Mouse (Mus musculus) midbrain, embryonic 16.5 days (tissue): ENCODE results near the gene Nf1. TPM values are rescaled to one million over a fixed set of nuclear protein-coding genes. Genes with fewer than 3 reads are reported as not detected.

Source experiments
- ATAC-seq: fragments of 200-750 bp; cut with Nextera tagmentation; 2 replicates; pipeline ENCODE4 v1.8.0; 2017; ENCODE audit warnings: moderate TSS enrichment
- H3K27ac ChIP-seq: fragments of 300-500 bp; sonication (generic); 2 replicates; pipeline ENCODE4 v1.5.1; 2014; ENCODE audit warnings: mild to moderate bottlenecking, low read length, mixed read lengths
- H3K27me3 ChIP-seq: fragments of 300-500 bp; sonication (generic); 2 replicates; pipeline ENCODE4 v1.6.1; 2014; ENCODE audit warnings: low read depth, low read length, mixed read lengths; ENCODE audit not compliant: control insufficient read depth, insufficient read depth
- H3K36me3 ChIP-seq: fragments of 300-500 bp; sonication (generic); 2 replicates; pipeline ENCODE4 v1.6.1; 2014; ENCODE audit warnings: mild to moderate bottlenecking, low read length, moderate library complexity, mixed read lengths; ENCODE audit not compliant: control insufficient read depth, insufficient read depth
- H3K4me1 ChIP-seq: fragments of 300-500 bp; sonication (generic); 2 replicates; pipeline ENCODE4 v1.6.1; 2014; ENCODE audit warnings: mild to moderate bottlenecking, low read length, mixed read lengths; ENCODE audit not compliant: control insufficient read depth, insufficient read depth
- H3K4me2 ChIP-seq: fragments of 300-500 bp; sonication (generic); 2 replicates; pipeline ENCODE4 v1.6.1; 2014; ENCODE audit warnings: mild to moderate bottlenecking, low read length, mixed read lengths
- H3K4me3 ChIP-seq: fragments of 300-500 bp; sonication (generic); 2 replicates; pipeline ENCODE4 v1.5.1; 2014; ENCODE audit warnings: low read depth, mild to moderate bottlenecking, low read length, moderate library complexity, mixed read lengths
- H3K9ac ChIP-seq: fragments of 300-500 bp; sonication (generic); 2 replicates; pipeline ENCODE4 v1.6.1; 2014; ENCODE audit warnings: low read depth, low read length, mixed read lengths
- H3K9me3 ChIP-seq: fragments of 300-500 bp; sonication (generic); replicated peaks from 2 replicates; pipeline ENCODE4 v1.6.1; 2014; ENCODE audit warnings: mild to moderate bottlenecking, low read length, mixed read lengths; ENCODE audit not compliant: control insufficient read depth, poor library complexity, severe bottlenecking
- WGBS: fragments of 180-500 bp; shearing (Covaris S2); extraction: QIAGEN DNeasy Blood & Tissue Kit; methylation state at CpG from one replicate; pipeline ENCODE4 v1.1.7; 2014; 5-methylcytosine and 5-hydroxymethylcytosine counted together
- polyA plus RNA-seq: library from polyadenylated mRNA; unstranded; fragments of >200 nt; fragmentation: Nextera tagmentation; extraction: Ambion mirVana; gene quantifications from 2 replicates; pipeline ENCODE4 v1.2.1, GENCODE M21; 2015

The Nf1 gene
- polyA plus RNA-seq, 1 experiment from 2014 or later = 4.7 TPM

GRCm38 (mm10) chr11:79566947-79567346 is 227.5 kb downstream of the Nf1 start:
- Histone ChIP-seq H3K4me2 (no peak overlapping the region), H3K9ac (no peak overlapping the region), H3K4me1 (no peaks in the 10 kb centered on the region), H3K27me3 (no peaks in the 10 kb centered on the region), H3K27ac (no peak overlapping the region), H3K9me3 (no peaks in the 10 kb centered on the region), H3K4me3 (no peak overlapping the region), H3K36me3 (peaks cover 36% of the 10 kb centered on the region)
- no peak for ATAC-seq
- WGBS = 71% methylated on average over 1 of the region's 1 CpGs

- H3K27me3 ChIP-seq = no peaks in the 10 kb centered on the region
- no peak overlapping the region for H3K4me3 ChIP-seq
- H3K4me1 ChIP-seq = no peaks in the 10 kb centered on the region
- ATAC-seq = no peak
- H3K9ac ChIP-seq = no peak overlapping the region
- peaks cover 34% of the 10 kb centered on the region for H3K36me3 ChIP-seq
- WGBS = 92% methylated on average over 11 of the region's 11 CpGs
- H3K9me3 ChIP-seq = no peaks in the 10 kb centered on the region
- no peak overlapping the region for H3K4me2 ChIP-seq
- H3K27ac ChIP-seq = no peak overlapping the region
Measured at GRCm38 (mm10) chr11:79568197-79568911, 228.9 kb downstream of the Nf1 start.

- no peaks in the 10 kb centered on the region for H3K4me1 ChIP-seq
- H3K4me2 ChIP-seq = no peak overlapping the region
- WGBS = 95% methylated on average over 2 of the region's 2 CpGs
- peaks cover 31% of the 10 kb centered on the region for H3K36me3 ChIP-seq
- ATAC-seq = no peak
- no peak overlapping the region for H3K9ac ChIP-seq
- no peaks in the 10 kb centered on the region for H3K9me3 ChIP-seq
- no peak overlapping the region for H3K27ac ChIP-seq
- no peak overlapping the region for H3K4me3 ChIP-seq
- H3K27me3 ChIP-seq = no peaks in the 10 kb centered on the region
Measured at GRCm38 (mm10) chr11:79570319-79570718, 230.8 kb downstream of the Nf1 start.

- Histone ChIP-seq H3K27me3 (no peaks in the 10 kb centered on the region), H3K4me1 (no peaks in the 10 kb centered on the region), H3K36me3 (peaks cover 28% of the 10 kb centered on the region), H3K4me3 (no peak overlapping the region), H3K4me2 (no peak overlapping the region), H3K9me3 (no peaks in the 10 kb centered on the region), H3K27ac (no peak overlapping the region), H3K9ac (no peak overlapping the region)
- 74% methylated on average over 3 of the region's 3 CpGs for WGBS
- no peak for ATAC-seq
Measured at GRCm38 (mm10) chr11:79573836-79574235, 234.3 kb downstream of the Nf1 start.

GRCm38 (mm10) chr11:79575383-79576073 is 236.0 kb downstream of the Nf1 start:
- Histone ChIP-seq H3K27me3 (no peaks in the 10 kb centered on the region), H3K36me3 (peaks cover 24% of the 10 kb centered on the region), H3K9me3 (no peaks in the 10 kb centered on the region), H3K4me3 (no peak overlapping the region), H3K4me1 (no peaks in the 10 kb centered on the region), H3K4me2 (no peak overlapping the region), H3K9ac (no peak overlapping the region), H3K27ac (no peak overlapping the region)
- no peak for ATAC-seq
- WGBS = 85% methylated on average over 14 of the region's 14 CpGs

- WGBS = 49% methylated on average over 5 of the region's 5 CpGs
- no peaks in the 10 kb centered on the region for H3K9me3 ChIP-seq
- no peaks in the 10 kb centered on the region for H3K27me3 ChIP-seq
- no peak for ATAC-seq
- H3K36me3 ChIP-seq = peaks cover 15% of the 10 kb centered on the region
- peak overlapping the region; percentile 43 for H3K27ac ChIP-seq
- no peak overlapping the region for H3K4me3 ChIP-seq
- H3K4me2 ChIP-seq = no peak overlapping the region
- no peak overlapping the region for H3K9ac ChIP-seq
- H3K4me1 ChIP-seq = no peaks in the 10 kb centered on the region
Measured at GRCm38 (mm10) chr11:79577741-79578140, 238.2 kb downstream of the Nf1 start.

- WGBS = 55% methylated on average over 4 of the region's 4 CpGs
- Histone ChIP-seq H3K27ac (no peak overlapping the region), H3K9ac (no peak overlapping the region), H3K36me3 (peaks cover 10% of the 10 kb centered on the region), H3K4me1 (no peaks in the 10 kb centered on the region), H3K4me2 (no peak overlapping the region), H3K4me3 (no peak overlapping the region), H3K9me3 (no peaks in the 10 kb centered on the region), H3K27me3 (no peaks in the 10 kb centered on the region)
- no peak for ATAC-seq
Measured at GRCm38 (mm10) chr11:79580660-79581059, 241.2 kb downstream of the Nf1 start.

- Histone ChIP-seq H3K4me3 (no peak overlapping the region), H3K4me2 (no peak overlapping the region), H3K27ac (no peak overlapping the region), H3K4me1 (no peaks in the 10 kb centered on the region), H3K9ac (no peak overlapping the region), H3K27me3 (no peaks in the 10 kb centered on the region), H3K9me3 (no peaks in the 10 kb centered on the region), H3K36me3 (peaks cover 10% of the 10 kb centered on the region)
- no peak for ATAC-seq
- 91% methylated on average over 6 of the region's 6 CpGs for WGBS
Measured at GRCm38 (mm10) chr11:79581257-79581656, 241.8 kb downstream of the Nf1 start.

- 6% methylated on average over 5 of the region's 5 CpGs for WGBS
- H3K27ac ChIP-seq = no peak overlapping the region
Measured at GRCm38 (mm10) chr11:79584191-79584590, 244.7 kb downstream of the Nf1 start.

More at GRCm38 (mm10) chr11:79584191-79584590, 244.7 kb downstream of the Nf1 start:
- Histone ChIP-seq H3K4me1 (no peaks in the 10 kb centered on the region), H3K4me3 (no peak overlapping the region), H3K4me2 (no peak overlapping the region), H3K27me3 (no peaks in the 10 kb centered on the region), H3K9me3 (no peaks in the 10 kb centered on the region), H3K9ac (no peak overlapping the region), H3K36me3 (no peaks in the 10 kb centered on the region)
- peak; percentile 65; the same call in 1 of the 2 replicates for ATAC-seq
